Mouse (Mus musculus) Muller cell, postnatal 12 days (primary cell): ENCODE data around the gene Zfp811.

ENCODE experiments used
- DNase-seq: peaks from one replicate; pipeline ENCODE4 v3.0.0-alpha.2; 2015; ENCODE audit errors: inconsistent ontology term

The Zfp811 gene

DNA sequence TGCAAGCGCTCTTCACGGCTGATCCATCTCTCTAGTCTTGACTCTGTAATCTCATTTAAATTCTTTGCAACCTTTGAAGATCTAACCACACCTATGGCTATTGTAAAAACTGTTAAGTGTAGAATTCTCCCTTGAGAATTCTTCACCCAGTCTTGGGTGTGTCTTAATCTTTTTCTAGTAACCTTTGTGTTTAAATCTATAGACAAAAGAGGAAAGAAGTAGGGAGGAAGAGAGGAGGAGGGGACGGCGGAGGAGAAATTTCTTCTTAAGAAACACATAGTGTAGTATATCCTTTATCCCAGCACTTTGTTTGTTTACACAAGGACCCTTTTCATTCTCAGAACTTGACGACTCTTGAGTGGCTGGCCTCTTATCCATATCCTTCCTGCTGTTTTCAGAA lies 52.4 kb downstream of the Zfp811 start:
- no peak for DNase-seq

DNA sequence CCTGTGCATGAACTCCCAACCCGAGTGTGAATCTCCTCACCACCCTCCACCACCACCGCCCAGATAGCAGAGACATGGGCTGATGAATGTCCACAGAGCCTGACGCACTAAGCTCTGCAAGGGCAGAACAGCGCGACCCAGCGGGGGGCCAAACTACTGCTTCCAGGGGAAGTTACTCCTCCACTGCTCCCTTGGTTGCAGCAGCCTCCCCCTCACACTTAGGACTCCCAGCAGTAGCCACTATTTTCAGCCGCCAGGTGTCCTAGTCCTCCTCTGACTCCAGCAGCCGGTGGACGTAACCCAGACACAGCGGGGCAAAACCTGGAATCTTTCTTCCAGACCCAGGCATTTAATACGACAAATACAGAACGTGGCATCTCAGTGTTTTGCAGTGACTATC lies 56.1 kb downstream of the Zfp811 start:
- peak; percentile 40 for DNase-seq

DNA sequence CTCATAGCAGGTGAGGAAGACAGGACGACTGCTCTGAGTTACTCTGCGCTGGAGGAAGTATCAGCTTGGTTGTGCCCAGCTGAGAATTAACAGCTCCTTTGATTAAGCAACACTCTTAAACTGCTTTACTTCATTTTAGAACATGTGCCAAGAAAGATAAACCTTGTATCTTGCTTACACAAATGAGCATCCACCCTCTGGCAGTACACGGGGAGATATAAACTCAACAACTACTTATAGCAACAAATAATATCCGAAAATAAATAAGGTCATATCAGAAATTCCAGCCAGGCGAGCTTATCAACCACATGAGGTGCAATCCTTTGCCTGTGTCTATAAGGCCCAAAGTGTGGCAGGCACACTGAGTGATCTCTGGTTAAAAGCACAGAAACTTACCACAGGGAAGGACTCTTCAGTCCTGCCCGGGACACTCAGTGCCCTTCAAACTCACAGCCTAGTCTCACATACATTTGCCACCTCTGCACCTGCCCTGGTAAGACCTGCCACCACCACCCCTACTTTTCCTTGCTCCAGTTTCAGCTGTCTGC lies 56.8 kb downstream of the Zfp811 start:
- no peak for DNase-seq

DNA sequence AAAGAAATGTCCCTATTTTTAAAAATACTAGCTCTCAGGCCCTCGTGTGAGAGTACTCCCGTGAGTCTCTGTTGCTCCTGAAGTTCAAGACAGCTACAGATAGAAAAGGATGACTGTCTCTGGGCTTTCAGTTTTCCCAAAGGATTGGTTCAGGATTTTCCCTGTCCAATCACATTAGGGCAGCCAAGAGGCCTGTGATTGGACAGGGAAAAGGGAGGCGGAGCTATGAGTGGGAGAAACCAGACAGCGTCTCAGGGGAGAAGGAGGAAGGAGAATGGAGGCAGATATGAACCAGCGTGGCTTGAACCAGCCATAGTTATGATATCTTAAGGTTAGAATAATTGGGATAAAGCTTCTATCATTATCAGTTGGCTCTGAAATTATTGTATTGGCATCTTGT lies 59.1 kb downstream of the Zfp811 start:
- DNase-seq, result no peak
